Mouse (Mus musculus) spleen, adult 2 months (tissue): ENCODE data around the gene Wdr53.

Source experiments
- CTCF ChIP-seq: fragments of 200-500 bp; IDR thresholded peaks from 2 replicates; pipeline ENCODE4 v1.5.1; 2011; ENCODE audit warnings: mild to moderate bottlenecking, inconsistent platforms; ENCODE audit not compliant: insufficient read depth, insufficient read length, insufficient replicate concordance; ENCODE audit errors: extremely low read depth
- POLR2A ChIP-seq: fragments of 200-500 bp; IDR thresholded peaks from 2 replicates; pipeline ENCODE4 v1.6.1; 2011; ENCODE audit warnings: low read depth, low read length, inconsistent platforms

DNA sequence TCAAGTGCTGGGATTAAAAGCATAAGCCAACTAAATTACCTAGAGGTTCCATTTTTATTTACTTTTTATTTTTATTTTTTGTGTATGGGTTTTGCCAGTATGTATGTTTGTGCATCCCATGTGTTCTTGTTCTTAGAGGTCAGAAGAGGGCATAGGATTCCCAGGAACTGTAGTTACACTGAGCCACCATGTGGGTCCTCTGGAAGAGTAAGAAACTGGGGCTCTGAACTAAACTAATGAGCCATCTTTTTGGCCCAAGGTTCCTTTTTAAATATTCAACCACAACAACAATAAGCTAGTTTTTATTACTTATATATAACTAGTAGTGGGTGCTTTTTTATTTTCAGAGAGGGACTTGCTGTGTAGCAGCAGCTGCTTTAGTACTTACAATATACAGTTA lies 35.6 kb downstream of the Wdr53 start:
- no peak for TF ChIP-seq POLR2A
- TF ChIP-seq CTCF = no peak
